Mouse (Mus musculus) heart, adult 2 months (tissue): ENCODE results near the gene Ddah2. TPM values are rescaled to one million over a fixed set of nuclear protein-coding genes. Genes with fewer than 3 reads are reported as not detected.

ENCODE experiments used
- DNase-seq, 2 experiments: peaks; one replicate each; pipeline ENCODE4 v3.0.0; 2021
- H3K27ac ChIP-seq: fragments of 200-600 bp; 2 replicates; pipeline ENCODE4 v1.8.1; 2022
- H3K27me3 ChIP-seq: fragments of 200-500 bp; 2 replicates; pipeline ENCODE4 v1.6.1; 2012; ENCODE audit warnings: mild to moderate bottlenecking, low read length, inconsistent platforms, mixed read lengths; ENCODE audit not compliant: control insufficient read depth, insufficient read depth
- H3K36me3 ChIP-seq: fragments of 200-500 bp; 2 replicates; pipeline ENCODE4 v1.6.1; 2012; ENCODE audit warnings: low read length, inconsistent platforms; ENCODE audit not compliant: control insufficient read depth, insufficient read depth
- H3K4me1 ChIP-seq: fragments of 200-500 bp; 2 replicates; pipeline ENCODE4 v1.6.1; 2011; ENCODE audit warnings: low read length; ENCODE audit not compliant: control insufficient read depth, insufficient read depth
- H3K4me3 ChIP-seq: fragments of 200-600 bp; 2 replicates; pipeline ENCODE4 v1.8.1; 2022
- H3K79me2 ChIP-seq: fragments of 200-500 bp; replicated peaks from 2 replicates; pipeline ENCODE4 v1.6.1; 2012; ENCODE audit warnings: mild to moderate bottlenecking, inconsistent platforms, low read length, moderate library complexity, mixed read lengths; ENCODE audit not compliant: control insufficient read depth, insufficient read depth
- H3K9ac ChIP-seq: fragments of 200-500 bp; 2 replicates; pipeline ENCODE4 v1.6.1; 2012; ENCODE audit warnings: low read depth, mild to moderate bottlenecking, control low read depth, inconsistent platforms, low read length, mixed read lengths
- CTCF ChIP-seq: fragments of 200-600 bp; IDR thresholded peaks from 2 replicates; pipeline ENCODE4 v1.8.1; 2022; ENCODE audit warnings: antibody characterized with exemption, mild to moderate bottlenecking, moderate library complexity
- EP300 ChIP-seq: fragments of 200-500 bp; IDR thresholded peaks from 2 replicates; pipeline ENCODE4 v1.6.1; 2011; ENCODE audit warnings: low read depth, low read length, control low read depth; ENCODE audit not compliant: insufficient read depth
- POLR2A ChIP-seq: fragments of 200-500 bp; IDR thresholded peaks from 2 replicates; pipeline ENCODE4 v1.6.1; 2011; ENCODE audit warnings: mild to moderate bottlenecking, low read depth, low read length, control low read depth; ENCODE audit not compliant: insufficient read depth
- WGBS: fragments of 180-500 bp; shearing (Covaris S2); methylation state at CpG from one replicate; pipeline ENCODE4 v1.1.7; 2018; 5-methylcytosine and 5-hydroxymethylcytosine counted together
- intact Hi-C: fragments of 180-260 bp; cut with DNase I; formaldehyde crosslinking; loops from one replicate; pipeline ENCODE4 v1.15.1; 2025
- polyA plus RNA-seq: library from polyadenylated mRNA; depleted of rRNA; stranded (reverse); fragments of >200 nt; gene quantifications from 2 replicates; pipeline ENCODE4 v1.2.3, GENCODE M21; 2012
- total RNA-seq, 2 experiments: library from RNA; stranded (reverse); gene quantifications; 2 replicates each; pipeline ENCODE4 v1.2.3; 2021

Ddah2 gene
- total and polyA plus RNA-seq, 3 experiments: 20.0 to 31.4 (median 20.5) TPM

- no peak overlapping the region for H3K9ac ChIP-seq
Observed at GRCm38 (mm10) chr17:35024261-35024660, 34.6 kb upstream of the Ddah2 start.

DNA sequence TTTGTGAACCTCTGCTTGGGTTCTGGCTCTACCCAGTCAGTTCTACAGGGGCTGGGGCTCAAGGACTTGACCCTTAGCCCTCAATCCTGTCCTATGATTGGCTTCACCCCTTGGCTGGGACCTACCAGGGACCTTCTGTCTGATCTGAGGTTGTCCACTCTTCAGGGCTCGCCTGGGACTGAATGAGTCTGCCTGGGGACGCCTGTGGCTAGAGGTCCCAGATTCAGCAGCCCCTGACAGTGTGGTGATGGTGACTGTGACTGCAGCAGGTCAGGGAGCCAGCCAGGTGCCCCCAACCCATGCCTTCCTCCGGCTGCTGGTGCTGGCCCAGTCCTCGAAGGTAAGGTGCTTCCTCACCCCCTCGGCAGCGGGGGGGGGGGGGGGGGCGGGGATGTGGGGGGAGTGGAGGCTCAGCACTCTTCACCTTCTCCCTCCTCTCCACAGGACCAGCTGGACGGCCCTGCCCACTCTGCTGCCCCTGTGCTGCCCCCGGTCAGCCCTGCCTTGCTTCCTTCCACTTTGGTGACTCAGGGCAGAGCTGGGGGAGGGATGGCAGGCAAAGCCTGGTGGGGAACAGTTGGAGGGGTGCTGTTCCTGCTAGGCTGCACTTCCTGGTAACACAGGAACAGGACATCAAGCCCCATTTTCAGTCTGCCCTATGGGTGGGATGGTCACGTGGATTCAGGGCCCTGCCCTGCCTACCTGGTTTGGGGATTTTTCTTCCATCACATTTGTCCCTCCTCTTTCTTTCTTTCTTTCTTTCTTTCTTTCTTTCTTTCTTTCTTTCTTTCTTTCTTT, 33.9 kb upstream of the Ddah2 start:
- intact Hi-C loops: loop anchor here (5.0 kb wide), 1 partner anchor 212 kb away; the partner anchor contains the start of gene Nfkbil1
- Histone ChIP-seq H3K9ac (no peak overlapping the region), H3K36me3 (no peaks in the 10 kb centered on the region), H3K4me3 (no peak overlapping the region), H3K4me1 (peaks cover 11% of the 10 kb centered on the region), H3K79me2 (no peaks in the 10 kb centered on the region), H3K27me3 (no peaks in the 10 kb centered on the region), H3K27ac (peak overlapping the region; percentile 6)
- WGBS: 49% methylated on average over 10 of the region's 10 CpGs
- DNase-seq: no peak
- TF ChIP-seq POLR2A (no peak), EP300 (no peak), CTCF (no peak)

More at GRCm38 (mm10) chr17:35024261-35024660, 34.6 kb upstream of the Ddah2 start:
- Histone ChIP-seq H3K79me2 (no peaks in the 10 kb centered on the region), H3K4me3 (no peak overlapping the region), H3K27me3 (no peaks in the 10 kb centered on the region), H3K4me1 (peaks cover 11% of the 10 kb centered on the region), H3K27ac (peak overlapping the region; percentile 6), H3K36me3 (no peaks in the 10 kb centered on the region)
- intact Hi-C loops: loop anchor here (5.0 kb wide), 1 partner anchor 213 kb away; the partner anchor contains the start of gene Nfkbil1
- no peak for TF ChIP-seq CTCF
- TF ChIP-seq EP300: no peak
- TF ChIP-seq POLR2A: no peak
- DNase-seq: no peak
- 67% methylated on average over 13 of the region's 13 CpGs for WGBS

DNA sequence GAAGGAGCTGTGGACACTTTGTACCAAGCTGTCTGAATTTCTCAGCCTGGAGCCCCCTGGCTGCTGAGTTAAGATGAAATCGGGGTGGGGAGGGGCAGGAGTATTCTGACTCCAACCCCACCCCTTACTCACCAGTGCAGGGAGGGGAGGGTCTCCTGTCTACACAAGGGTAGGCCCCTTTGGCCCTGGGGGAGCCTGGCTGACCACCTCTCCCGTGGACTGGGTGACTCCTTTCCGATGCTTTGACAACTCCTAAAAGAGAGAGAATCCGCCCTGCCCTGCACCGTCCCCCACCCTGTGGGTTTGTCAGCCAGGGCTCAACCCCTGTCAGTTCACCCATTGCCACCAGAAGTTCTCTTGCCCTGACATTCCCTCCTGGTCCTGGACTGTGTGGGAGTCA, 32.6 kb upstream of the Ddah2 start:
- H3K79me2 ChIP-seq: no peaks in the 10 kb centered on the region
- H3K36me3 ChIP-seq: no peaks in the 10 kb centered on the region
- TF ChIP-seq CTCF (no peak), POLR2A (no peak), EP300 (no peak)
- intact Hi-C loops: no loop called here
- H3K27me3 ChIP-seq: no peaks in the 10 kb centered on the region
- peaks cover 10% of the 10 kb centered on the region for H3K4me1 ChIP-seq
- 90% methylated on average over 5 of the region's 5 CpGs for WGBS
- no peak overlapping the region for H3K9ac ChIP-seq
- no peak overlapping the region for H3K27ac ChIP-seq
- no peak for DNase-seq
- H3K4me3 ChIP-seq: no peak overlapping the region

- H3K27ac ChIP-seq: no peak within 1 kb of the TSS
- no peak for TF ChIP-seq EP300
- no peak for TF ChIP-seq POLR2A
- TF ChIP-seq CTCF: no peak
- H3K9ac ChIP-seq: no peak within 1 kb of the TSS
Observed at GRCm38 (mm10) chr17:35027277-35028068, 31.4 kb upstream of the Ddah2 start, which contains the start of gene Sapcd1. Sapcd1 (minus strand) TSS chr17:35028016.

GRCm38 (mm10) chr17:35028315-35028714, 30.5 kb upstream of the Ddah2 start:
- Histone ChIP-seq H3K27ac (no peak overlapping the region), H3K4me3 (no peak overlapping the region), H3K9ac (no peak overlapping the region), H3K4me1 (peaks cover 2% of the 10 kb centered on the region; the same call in 1 of the 2 replicates), H3K79me2 (no peaks in the 10 kb centered on the region), H3K36me3 (no peaks in the 10 kb centered on the region), H3K27me3 (no peaks in the 10 kb centered on the region)
- intact Hi-C loops: no loop called here
- DNase-seq: no peak
- WGBS: 47% methylated on average over 2 of the region's 2 CpGs
- no peak for TF ChIP-seq CTCF
- TF ChIP-seq EP300: no peak
- TF ChIP-seq POLR2A: no peak

More at GRCm38 (mm10) chr17:35027277-35028068, 31.4 kb upstream of the Ddah2 start, which contains the start of gene Sapcd1:
- Histone ChIP-seq H3K4me1 (peaks cover 5% of the 10 kb centered on the region), H3K27me3 (no peaks in the 10 kb centered on the region), H3K79me2 (no peaks in the 10 kb centered on the region), H3K36me3 (no peaks in the 10 kb centered on the region), H3K4me3 (no peak within 1 kb of the TSS)
- WGBS: 54% methylated on average over 13 of the region's 13 CpGs
- intact Hi-C loops: no loop called here
- no peak for DNase-seq
